Mouse (Mus musculus) liver, adult (tissue): ENCODE data around the gene Mybpc3.

Source experiments
- GATA4 ChIP-seq: IDR thresholded peaks from 2 replicates; pipeline ENCODE4 v1.6.1; 2014; ENCODE audit warnings: mild to moderate bottlenecking, low read length; ENCODE audit not compliant: insufficient replicate concordance

The Mybpc3 gene

GRCm38 (mm10) chr2:91083366-91083940 lies 34.5 kb upstream of the Mybpc3 start:
- no peak for TF ChIP-seq GATA4

- TF ChIP-seq GATA4: no peak
These were observed 33.6 kb upstream of the Mybpc3 start for GRCm38 (mm10) chr2:91084179-91084820.

GRCm38 (mm10) chr2:91085494-91086391 lies 32.2 kb upstream of the Mybpc3 start:
- no peak for TF ChIP-seq GATA4

- TF ChIP-seq GATA4: no peak
These were observed 31.3 kb upstream of the Mybpc3 start for GRCm38 (mm10) chr2:91086392-91087237.

GRCm38 (mm10) chr2:91087453-91087852 lies 30.5 kb upstream of the Mybpc3 start:
- no peak for TF ChIP-seq GATA4

GRCm38 (mm10) chr2:91088987-91089386 lies 29.0 kb upstream of the Mybpc3 start:
- no peak for TF ChIP-seq GATA4

GRCm38 (mm10) chr2:91090208-91090607 lies 27.7 kb upstream of the Mybpc3 start:
- no peak for TF ChIP-seq GATA4

- no peak for TF ChIP-seq GATA4
These were observed 27.1 kb upstream of the Mybpc3 start for GRCm38 (mm10) chr2:91090827-91091226.

- TF ChIP-seq GATA4: no peak
These were observed 21.4 kb upstream of the Mybpc3 start for GRCm38 (mm10) chr2:91096524-91096923.

GRCm38 (mm10) chr2:91097015-91097414 lies 20.9 kb upstream of the Mybpc3 start:
- TF ChIP-seq GATA4: no peak

- TF ChIP-seq GATA4: no peak
These were observed 19.8 kb upstream of the Mybpc3 start for GRCm38 (mm10) chr2:91098156-91098555.

GRCm38 (mm10) chr2:91101124-91101740 lies 16.7 kb upstream of the Mybpc3 start:
- TF ChIP-seq GATA4: no peak

GRCm38 (mm10) chr2:91108156-91108555 lies 9.8 kb upstream of the Mybpc3 start:
- TF ChIP-seq GATA4: no peak

- TF ChIP-seq GATA4: no peak
These were observed 8.7 kb upstream of the Mybpc3 start for GRCm38 (mm10) chr2:91109241-91109640.
